Mouse (Mus musculus) midbrain, embryonic 14.5 days (tissue): ENCODE results near the gene Impdh1. TPM values are rescaled to one million over a fixed set of nuclear protein-coding genes. Genes with fewer than 3 reads are reported as not detected.

Experiments
- ATAC-seq: fragments of 200-750 bp; cut with Nextera tagmentation; 2 replicates; pipeline ENCODE4 v1.8.0; 2017; ENCODE audit warnings: moderate number of reproducible peaks, moderate library complexity; ENCODE audit not compliant: low FRiP score, low TSS enrichment
- DNase-seq: peaks from one replicate; pipeline ENCODE4 v3.0.0-alpha.2; 2015
- H3K27ac ChIP-seq: fragments of 300-500 bp; sonication (generic); replicated peaks from 2 replicates; pipeline ENCODE4 v1.5.1; 2014; ENCODE audit warnings: mild to moderate bottlenecking, low read depth, low read length, moderate library complexity
- H3K27me3 ChIP-seq: fragments of 300-500 bp; sonication (generic); 2 replicates; pipeline ENCODE4 v1.6.1; 2014; ENCODE audit warnings: low read length, control low read depth, mixed read lengths; ENCODE audit not compliant: control insufficient read depth, insufficient read depth
- H3K36me3 ChIP-seq: fragments of 300-500 bp; sonication (generic); 2 replicates; pipeline ENCODE4 v1.6.1; 2014; ENCODE audit warnings: low read length, control low read depth; ENCODE audit not compliant: control insufficient read depth, insufficient read depth
- H3K4me1 ChIP-seq: fragments of 300-500 bp; sonication (generic); 2 replicates; pipeline ENCODE4 v1.6.1; 2014; ENCODE audit warnings: mild to moderate bottlenecking, antibody characterized with exemption, low read length, control low read depth; ENCODE audit not compliant: control insufficient read depth, insufficient read depth
- H3K4me2 ChIP-seq: fragments of 300-500 bp; sonication (generic); 2 replicates; pipeline ENCODE4 v1.6.1; 2014; ENCODE audit warnings: mild to moderate bottlenecking, low read length, moderate library complexity
- H3K4me3 ChIP-seq: fragments of 300-500 bp; sonication (generic); replicated peaks from 2 replicates; pipeline ENCODE4 v1.5.1; 2014; ENCODE audit warnings: low read depth, low read length
- H3K9ac ChIP-seq: fragments of 300-500 bp; sonication (generic); replicated peaks from 2 replicates; pipeline ENCODE4 v1.6.1; 2014; ENCODE audit warnings: mild to moderate bottlenecking, low read length, moderate library complexity
- H3K9me3 ChIP-seq: fragments of 300-500 bp; sonication (generic); 2 replicates; pipeline ENCODE4 v1.6.1; 2016; ENCODE audit warnings: low read length, control low read depth, mixed read lengths; ENCODE audit not compliant: control insufficient read depth
- WGBS: fragments of 180-500 bp; shearing (Covaris S2); extraction: QIAGEN DNeasy Blood & Tissue Kit; methylation state at CpG from one replicate; pipeline ENCODE4 v1.1.7; 2014; 5-methylcytosine and 5-hydroxymethylcytosine counted together
- polyA plus RNA-seq: library from polyadenylated mRNA; unstranded; fragments of >200 nt; fragmentation: Nextera tagmentation; extraction: Ambion mirVana; gene quantifications from 2 replicates; pipeline ENCODE4 v1.2.1, GENCODE M21; 2014

The Impdh1 gene
- polyA plus RNA-seq, 1 experiment from 2014 or later: 48.5 TPM

DNA sequence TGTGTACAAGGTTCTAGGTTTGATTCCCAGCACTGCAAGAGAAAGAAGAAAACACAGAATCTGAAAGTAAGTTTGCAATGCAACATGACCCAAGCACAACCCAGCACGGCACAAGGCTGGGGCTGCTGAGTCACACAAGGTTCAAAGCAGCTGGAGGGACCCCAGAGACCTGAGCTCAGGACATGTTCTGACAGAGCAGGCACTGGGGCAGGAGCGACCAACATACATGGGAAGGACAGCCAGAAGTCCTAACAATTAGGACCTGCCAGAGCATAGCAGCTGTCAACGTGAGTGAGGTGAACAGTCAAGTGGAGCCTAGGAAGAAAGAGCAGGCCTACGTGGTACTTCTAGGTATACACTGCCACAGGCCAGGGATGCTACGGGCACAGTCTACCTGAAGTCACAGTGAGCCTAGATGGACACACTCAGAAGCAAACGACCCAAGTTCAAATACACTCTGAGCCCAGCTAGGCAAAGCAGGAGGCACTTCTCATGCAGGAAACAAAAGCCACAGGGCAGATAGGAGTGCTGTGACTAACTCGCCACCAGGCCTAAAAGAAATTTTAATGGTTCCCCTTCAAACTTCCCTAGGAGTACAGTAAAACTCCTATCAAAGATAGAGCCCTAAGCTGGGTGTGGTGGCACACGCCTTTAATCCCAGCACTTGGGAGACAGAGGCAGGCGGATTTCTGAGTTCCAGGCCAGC, 5.8 kb downstream of the Impdh1 start:
- Histone ChIP-seq H3K9me3 (no peaks in the 10 kb centered on the region), H3K27me3 (peaks cover 8% of the 10 kb centered on the region; the same call in 1 of the 2 replicates), H3K27ac (no peak overlapping the region), H3K9ac (no peak overlapping the region), H3K4me3 (no peak overlapping the region), H3K4me1 (peaks cover 47% of the 10 kb centered on the region), H3K36me3 (peaks cover 14% of the 10 kb centered on the region), H3K4me2 (peak overlapping the region; percentile 84)
- ATAC-seq (no peak), DNase-seq (no peak)
- 84% methylated on average over 9 of the region's 9 CpGs for WGBS

DNA sequence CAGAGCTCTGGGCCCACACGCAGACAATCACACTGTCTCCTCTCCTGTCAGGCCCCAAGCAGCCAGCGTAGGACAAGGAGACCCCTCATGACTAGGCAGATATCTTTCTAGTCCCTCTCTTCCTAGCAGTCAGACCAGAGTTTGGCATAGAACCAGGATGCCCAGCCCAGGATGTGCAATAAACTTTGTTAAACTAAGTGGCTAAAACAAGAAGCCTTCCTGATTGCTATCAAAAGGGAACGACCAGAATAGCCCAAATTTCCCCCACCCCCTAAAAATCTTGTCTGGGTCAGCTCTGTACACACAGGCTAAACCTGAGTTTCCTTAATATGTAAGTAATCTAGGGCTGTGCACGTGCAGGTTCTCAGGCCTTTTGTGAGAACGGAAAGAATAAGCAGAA, 8.0 kb downstream of the Impdh1 start:
- Histone ChIP-seq H3K9me3 (no peaks in the 10 kb centered on the region), H3K9ac (no peak overlapping the region), H3K36me3 (peaks cover 31% of the 10 kb centered on the region), H3K27ac (no peak overlapping the region), H3K27me3 (no peaks in the 10 kb centered on the region), H3K4me3 (no peak overlapping the region), H3K4me2 (no peak overlapping the region), H3K4me1 (peaks cover 26% of the 10 kb centered on the region)
- 88% methylated on average over 5 of the region's 5 CpGs for WGBS
- DNase-seq (no peak), ATAC-seq (no peak)

DNA sequence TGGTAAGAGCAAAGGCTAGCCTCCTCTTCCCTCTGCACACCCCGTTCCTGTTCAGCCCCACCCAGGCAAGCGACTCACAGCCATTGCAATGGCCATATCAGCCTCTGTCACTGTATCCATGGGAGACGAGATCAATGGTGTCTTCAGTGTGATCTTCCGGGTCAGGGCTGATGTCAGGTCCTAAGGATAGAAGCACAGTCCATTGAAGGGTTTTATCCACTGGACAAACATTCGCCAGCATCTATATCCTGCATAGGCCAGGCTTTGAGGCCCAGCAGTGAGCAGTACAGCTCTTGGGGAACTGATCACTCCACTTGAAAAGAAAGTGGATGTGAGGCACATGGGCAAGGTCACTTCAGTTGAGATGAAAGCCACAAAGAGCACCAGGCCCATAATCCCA, 9.1 kb downstream of the Impdh1 start:
- peaks cover 43% of the 10 kb centered on the region for H3K36me3 ChIP-seq
- DNase-seq: no peak
- no peaks in the 10 kb centered on the region for H3K9me3 ChIP-seq
- ATAC-seq: no peak
- no peak overlapping the region for H3K27ac ChIP-seq
- H3K4me1 ChIP-seq: peaks cover 17% of the 10 kb centered on the region
- 87% methylated on average over 5 of the region's 5 CpGs for WGBS
- H3K27me3 ChIP-seq: no peaks in the 10 kb centered on the region
- no peak overlapping the region for H3K4me2 ChIP-seq
- H3K4me3 ChIP-seq: no peak overlapping the region
- H3K9ac ChIP-seq: no peak overlapping the region

DNA sequence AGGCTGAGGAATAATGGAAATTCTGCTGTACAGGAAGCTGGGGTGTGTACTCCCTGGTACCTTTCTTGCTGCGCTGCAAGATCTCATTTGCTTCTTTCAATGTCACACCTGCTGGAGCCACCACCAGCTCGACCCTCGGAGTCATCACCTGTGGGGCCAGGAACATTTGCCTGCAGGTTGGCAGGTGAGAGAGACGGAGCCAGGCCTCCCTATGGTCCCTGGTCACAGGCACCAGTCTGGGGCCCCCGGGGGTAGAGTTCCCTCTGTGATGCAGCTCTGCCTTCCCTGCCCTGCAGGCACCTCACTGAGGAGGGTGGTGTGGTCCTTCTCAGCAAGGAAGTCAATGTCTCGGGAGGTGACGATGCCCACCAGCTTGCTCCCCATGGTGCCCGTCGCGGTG, 10.2 kb downstream of the Impdh1 start:
- Histone ChIP-seq H3K36me3 (peaks cover 44% of the 10 kb centered on the region), H3K4me3 (no peak overlapping the region), H3K27me3 (no peaks in the 10 kb centered on the region), H3K9me3 (no peaks in the 10 kb centered on the region), H3K27ac (no peak overlapping the region), H3K4me2 (no peak overlapping the region), H3K9ac (no peak overlapping the region), H3K4me1 (peaks cover 11% of the 10 kb centered on the region)
- ATAC-seq (no peak), DNase-seq (no peak)
- 96% methylated on average over 10 of the region's 10 CpGs for WGBS

DNA sequence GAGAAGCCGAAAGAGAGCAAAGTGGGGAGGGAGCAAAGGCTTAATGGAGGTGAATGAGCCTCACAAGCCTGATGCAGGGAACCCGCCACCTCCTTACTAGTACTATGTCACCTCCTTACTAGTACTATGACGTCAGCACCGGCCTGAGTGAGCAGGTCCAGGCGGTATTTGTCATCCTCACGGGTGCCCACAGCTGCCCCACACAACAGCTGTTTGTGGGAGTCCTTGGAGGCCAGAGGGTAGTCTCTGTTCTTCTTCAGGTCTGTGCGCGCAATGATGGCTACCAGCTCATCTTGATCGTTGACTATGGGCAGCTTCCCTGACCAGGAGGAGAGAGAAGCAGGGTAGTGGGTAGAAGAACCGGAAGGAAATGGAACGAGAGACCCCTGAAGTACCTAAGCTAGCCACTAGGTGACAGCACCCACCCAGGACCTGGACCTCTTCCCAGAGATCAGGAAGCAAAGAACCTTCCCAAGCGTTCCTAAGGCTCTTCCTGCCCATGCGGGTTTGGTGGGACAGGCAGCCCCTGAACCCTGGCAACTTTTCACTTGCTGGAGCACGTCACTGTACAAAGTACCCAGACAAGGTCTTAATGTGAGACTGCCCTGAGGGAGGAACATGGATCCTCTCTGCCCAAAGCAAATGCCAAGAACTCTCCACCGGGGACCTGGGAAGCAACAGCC, 11.1 kb downstream of the Impdh1 start:
- DNase-seq (peak; percentile 83), ATAC-seq (peak; percentile 46; the same call in 1 of the 2 replicates)
- WGBS: 59% methylated on average over 15 of the region's 15 CpGs
- H3K9me3 ChIP-seq: no peaks in the 10 kb centered on the region
- H3K9ac ChIP-seq: no peak overlapping the region
- H3K36me3 ChIP-seq: peaks cover 44% of the 10 kb centered on the region
- H3K4me2 ChIP-seq: no peak overlapping the region
- no peaks in the 10 kb centered on the region for H3K27me3 ChIP-seq
- H3K4me3 ChIP-seq: no peak overlapping the region
- 0 out of 2 replicates have a peak, but pooled peaks cover 3% of the 10 kb centered on the region for H3K4me1 ChIP-seq
- no peak overlapping the region for H3K27ac ChIP-seq

DNA sequence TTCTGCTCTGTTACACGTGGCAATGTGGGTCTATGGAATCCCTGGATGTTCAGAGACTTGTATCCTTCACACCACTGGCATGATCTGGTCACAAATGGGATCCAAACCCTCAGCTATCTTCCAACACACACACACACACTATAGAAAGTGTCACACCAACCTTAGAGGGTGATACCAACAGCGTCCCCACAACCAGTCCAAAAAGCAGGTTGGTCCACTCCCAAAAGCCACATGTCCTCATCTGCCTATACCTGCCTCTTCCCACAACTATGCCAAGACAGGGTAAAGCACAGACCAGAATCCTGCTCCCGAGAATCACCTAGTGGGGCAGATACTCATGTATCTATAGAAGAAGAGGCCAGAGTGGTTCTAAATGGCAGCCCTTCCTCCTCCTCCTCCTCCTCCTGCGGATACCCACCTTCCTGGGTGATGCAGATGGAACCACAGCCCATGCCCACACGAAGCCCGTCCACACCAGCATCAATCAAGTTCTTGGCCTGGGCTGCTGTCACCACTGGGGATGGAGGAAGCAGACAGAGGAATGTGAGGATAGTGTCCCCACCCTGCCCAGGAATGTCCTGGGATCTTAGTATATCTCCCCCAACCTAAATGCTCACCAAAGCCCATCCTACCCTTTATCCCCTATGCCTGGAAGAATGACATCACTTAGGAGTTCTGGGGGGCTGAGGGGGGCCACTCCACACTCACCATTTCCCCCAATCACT, 12.1 kb downstream of the Impdh1 start:
- no peak for ATAC-seq
- WGBS: 85% methylated on average over 6 of the region's 6 CpGs
- Histone ChIP-seq H3K4me1 (no peaks in the 10 kb centered on the region), H3K27me3 (no peaks in the 10 kb centered on the region), H3K27ac (no peak overlapping the region), H3K9ac (no peak overlapping the region), H3K36me3 (peaks cover 44% of the 10 kb centered on the region), H3K4me2 (no peak overlapping the region), H3K9me3 (no peaks in the 10 kb centered on the region), H3K4me3 (no peak overlapping the region)
- DNase-seq: no peak

DNA sequence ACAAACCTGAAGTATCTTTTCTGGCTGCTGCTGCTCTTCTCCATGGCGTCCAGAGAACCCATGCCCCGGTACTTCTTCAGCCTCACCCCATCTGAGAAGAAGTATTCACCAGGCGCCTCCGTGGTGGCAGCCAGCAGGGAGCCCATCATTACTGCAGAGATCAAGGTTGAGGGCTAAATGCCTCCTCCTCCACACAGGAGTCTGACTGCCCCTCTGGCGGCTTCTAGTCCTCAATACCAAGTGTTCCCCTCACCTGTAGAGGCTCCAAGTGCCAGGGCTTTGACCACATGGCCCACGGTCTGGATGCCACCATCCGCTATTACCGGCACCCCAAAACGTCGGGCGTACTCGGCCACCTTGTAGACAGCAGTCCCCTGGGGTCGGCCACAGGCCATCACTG, 13.1 kb downstream of the Impdh1 start:
- ATAC-seq: no peak
- H3K9me3 ChIP-seq: no peaks in the 10 kb centered on the region
- 89% methylated on average over 13 of the region's 13 CpGs for WGBS

DNA sequence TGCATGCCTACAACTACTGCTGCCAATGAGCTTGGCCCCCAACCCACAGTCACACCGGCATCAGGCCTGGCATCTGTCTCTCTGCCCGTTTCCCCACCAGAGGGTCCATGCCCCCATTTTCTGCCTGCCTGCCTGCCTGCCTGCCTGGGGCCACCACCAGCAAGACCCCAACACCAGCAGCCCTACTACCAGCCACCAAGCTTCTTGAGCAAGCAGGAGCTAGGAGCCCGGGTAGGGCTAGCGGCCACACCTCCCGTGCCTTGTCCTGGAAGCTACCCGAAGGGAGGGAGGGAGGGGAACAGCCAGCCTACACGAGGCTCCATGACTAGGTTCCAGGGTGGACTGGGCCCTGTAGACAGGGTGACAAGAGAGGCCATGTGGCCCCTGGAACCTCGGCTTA, 14.2 kb downstream of the Impdh1 start:
- 90% methylated on average over 8 of the region's 8 CpGs for WGBS
- Histone ChIP-seq H3K9me3 (no peaks in the 10 kb centered on the region), H3K27ac (no peak overlapping the region), H3K27me3 (no peaks in the 10 kb centered on the region), H3K4me3 (no peak overlapping the region), H3K4me1 (peaks cover 9% of the 10 kb centered on the region), H3K36me3 (peaks cover 44% of the 10 kb centered on the region), H3K4me2 (no peak overlapping the region), H3K9ac (no peak overlapping the region)
- DNase-seq (no peak), ATAC-seq (no peak)

More for the DNA sequence above, 13.1 kb downstream of the Impdh1 start:
- peaks cover 44% of the 10 kb centered on the region for H3K36me3 ChIP-seq
- H3K27me3 ChIP-seq: no peaks in the 10 kb centered on the region
- H3K4me3 ChIP-seq: no peak overlapping the region
- H3K9ac ChIP-seq: no peak overlapping the region
- DNase-seq: no peak
- H3K4me2 ChIP-seq: no peak overlapping the region
- peaks cover 7% of the 10 kb centered on the region for H3K4me1 ChIP-seq
- H3K27ac ChIP-seq: no peak overlapping the region
